Mouse (Mus musculus) mesoderm, embryonic 11.5 days (tissue): Measurements from ENCODE around the gene Lsp1.

Experiments
- DNase-seq: peaks from one replicate; pipeline ENCODE4 v3.0.0-alpha.2; 2012; ENCODE audit warnings: low read depth, low spot score

Lsp1 gene

DNA sequence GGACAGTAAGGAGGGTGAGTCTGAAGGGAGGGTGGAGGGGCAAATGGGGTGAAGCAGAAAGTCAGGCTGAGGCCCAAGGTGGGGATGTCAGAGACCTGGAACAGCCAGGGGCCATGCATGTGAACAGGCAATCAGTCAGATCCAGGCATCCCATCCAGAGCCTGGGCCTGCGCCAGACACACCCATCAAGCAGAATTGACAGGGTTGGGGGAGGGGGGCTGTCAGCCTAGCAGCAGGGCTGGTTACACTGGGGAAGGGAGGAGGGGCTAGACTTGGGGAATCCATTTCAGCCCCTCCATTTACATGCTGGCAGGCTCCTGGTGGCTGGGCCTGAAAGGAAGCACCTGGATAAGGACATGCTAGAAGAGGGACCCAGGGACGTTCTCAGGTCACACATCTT is 45.3 kb downstream of the Lsp1 start:
- DNase-seq: peak; percentile 63

DNA sequence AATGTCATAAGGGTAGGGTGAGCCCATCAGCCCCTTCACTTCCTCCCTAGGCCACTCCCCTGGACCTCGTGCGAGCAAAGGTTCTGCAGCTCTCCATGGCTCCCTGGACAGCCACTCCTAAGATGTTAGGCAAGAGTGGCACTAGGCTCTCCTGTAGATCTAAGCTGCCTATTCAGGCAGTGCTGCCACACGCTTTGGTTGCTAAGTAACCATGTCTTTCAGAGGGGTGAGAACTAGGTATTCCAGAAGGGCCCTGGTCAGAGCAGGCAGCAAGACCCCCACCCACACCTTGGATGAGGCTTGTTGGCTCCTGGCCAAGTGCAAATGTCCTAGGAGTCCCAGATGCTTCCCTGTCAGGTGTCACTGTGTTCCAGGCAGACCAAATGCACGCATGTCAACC is 45.9 kb downstream of the Lsp1 start:
- no peak for DNase-seq

- no peak for DNase-seq
Measured at GRCm38 (mm10) chr7:142507453-142507852, 46.8 kb downstream of the Lsp1 start.

DNA sequence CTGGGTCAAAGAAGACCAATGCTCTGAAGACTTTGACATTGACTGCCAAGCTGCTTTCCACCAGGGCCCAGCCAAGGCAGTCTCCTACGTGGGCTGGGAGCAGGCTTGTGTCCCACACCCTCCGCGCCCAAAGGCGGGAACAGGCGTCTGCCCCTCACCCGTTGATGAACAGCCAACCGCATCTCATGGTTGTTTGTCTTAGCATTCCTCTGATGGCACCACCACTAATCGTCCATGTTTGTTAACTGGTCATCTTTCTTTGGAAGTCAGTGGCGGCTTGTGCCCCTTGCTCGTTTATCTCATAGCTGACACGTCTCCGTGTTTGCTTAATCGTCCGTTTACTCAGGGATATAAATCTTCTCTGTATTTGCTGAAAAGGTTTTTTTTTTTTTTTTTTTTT is 48.9 kb downstream of the Lsp1 start:
- peak; percentile 84 for DNase-seq

- peak; percentile 84 for DNase-seq
Measured at GRCm38 (mm10) chr7:142510021-142510777, 49.6 kb downstream of the Lsp1 start.

GRCm38 (mm10) chr7:142514048-142514447 is 53.4 kb downstream of the Lsp1 start:
- DNase-seq: no peak

DNA sequence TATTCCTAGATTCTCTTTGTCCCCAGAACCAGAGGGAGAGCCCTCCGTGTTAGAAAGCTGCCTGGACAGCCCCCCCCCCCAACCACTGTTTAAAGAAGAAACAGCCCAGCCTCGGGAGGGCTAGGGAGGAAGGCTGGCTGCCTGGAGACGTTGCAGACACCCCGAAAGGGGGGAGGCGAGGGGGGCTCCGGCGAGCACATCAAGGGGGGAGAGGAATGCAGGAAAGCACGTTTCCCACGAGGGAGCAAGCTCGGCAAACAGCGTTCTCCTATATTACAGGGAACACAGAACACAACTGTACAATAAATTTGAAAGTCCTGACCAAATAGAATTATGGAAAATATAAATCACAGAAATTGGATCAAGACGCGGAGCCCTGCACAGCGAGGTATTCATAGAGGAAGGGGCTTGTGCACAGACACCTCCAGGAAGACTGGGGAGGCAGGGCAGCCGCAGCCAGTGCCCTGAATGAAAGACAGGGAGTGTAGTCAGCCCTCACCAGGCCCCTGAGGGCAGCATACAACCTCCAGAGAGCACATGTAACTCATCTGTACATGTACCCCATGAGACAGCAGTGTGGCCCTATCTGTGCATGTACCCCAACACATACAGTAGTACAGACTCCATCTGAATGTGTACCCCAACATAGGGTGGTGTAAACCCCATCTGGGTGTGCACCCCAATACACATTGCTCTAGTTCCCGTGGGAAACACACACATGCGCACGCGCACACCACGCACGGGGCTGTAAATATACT is 55.8 kb downstream of the Lsp1 start:
- DNase-seq: peak; percentile 75

- DNase-seq: no peak
Measured at GRCm38 (mm10) chr7:142517531-142517930, 56.9 kb downstream of the Lsp1 start.

GRCm38 (mm10) chr7:142520331-142520730 is 59.7 kb downstream of the Lsp1 start:
- no peak for DNase-seq

DNA sequence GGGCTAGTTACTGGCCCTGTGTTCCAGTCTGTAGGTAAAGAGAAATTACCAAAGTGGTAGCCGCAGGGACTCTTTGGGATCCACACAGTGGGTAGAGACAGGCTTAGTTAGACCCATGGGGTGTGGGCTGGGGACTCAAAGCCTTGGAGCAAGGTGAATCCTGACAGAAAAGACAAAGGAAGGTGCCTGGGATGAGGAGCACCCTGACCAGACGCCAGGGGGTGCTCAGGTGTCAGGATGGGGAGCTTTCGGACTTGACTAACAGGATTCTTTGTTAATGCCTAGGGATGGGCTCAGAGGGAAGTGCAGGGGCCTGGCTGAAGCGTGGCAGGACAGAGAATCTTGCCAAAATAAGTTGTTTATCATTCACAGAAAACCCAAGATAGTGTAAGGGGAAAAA is 61.7 kb downstream of the Lsp1 start:
- no peak for DNase-seq

- DNase-seq: peak; percentile 71
Measured at GRCm38 (mm10) chr7:142523200-142523990, 62.8 kb downstream of the Lsp1 start.

DNA sequence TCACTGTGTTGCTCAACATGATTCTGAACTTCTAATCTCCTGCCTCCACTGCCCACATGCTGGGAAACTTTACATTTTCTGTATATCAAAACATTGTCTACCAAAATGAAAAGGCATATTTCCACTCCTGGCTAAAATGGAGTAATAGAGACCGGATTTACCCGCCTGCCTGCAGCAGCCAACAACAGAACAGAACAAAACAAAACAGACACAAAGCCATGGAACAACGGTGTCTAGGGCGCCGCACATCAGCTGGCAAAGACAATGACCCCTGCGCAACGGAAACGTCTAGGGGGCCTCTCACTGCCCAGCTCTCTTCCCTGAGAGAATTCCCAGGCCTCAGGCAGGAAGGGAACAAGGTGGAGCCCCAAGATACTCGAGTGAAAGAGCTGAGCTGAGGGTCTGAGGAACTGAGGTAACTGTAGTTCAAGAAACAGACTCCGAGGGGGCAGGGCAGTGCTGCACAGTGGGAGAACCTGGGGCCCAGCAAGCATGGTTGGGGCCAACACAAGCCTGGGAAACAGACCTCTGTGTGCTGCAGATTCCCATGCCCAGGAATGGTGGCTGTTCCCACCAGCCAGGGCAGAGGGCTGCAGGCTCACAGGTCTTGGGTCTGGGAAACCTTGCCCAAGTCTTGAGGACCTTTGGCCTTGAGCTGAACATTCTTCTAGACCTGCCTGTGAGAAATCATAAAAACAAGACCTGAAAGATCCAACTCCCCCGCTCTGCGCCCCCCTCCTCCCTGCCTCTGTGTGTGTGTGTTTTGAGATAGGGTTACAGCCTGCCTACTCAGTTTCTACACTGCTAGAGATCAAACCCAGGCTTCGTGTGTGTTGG is 65.0 kb downstream of the Lsp1 start:
- DNase-seq: no peak

- DNase-seq: no peak
Measured at GRCm38 (mm10) chr7:142529350-142529749, 68.7 kb downstream of the Lsp1 start.

GRCm38 (mm10) chr7:142531973-142532521 is 71.4 kb downstream of the Lsp1 start:
- no peak for DNase-seq

GRCm38 (mm10) chr7:142532671-142533058 is 72.1 kb downstream of the Lsp1 start, which contains the start of gene Mrpl23:
Mrpl23 (plus strand) TSS chr7:142532686.
- no peak for DNase-seq

DNA sequence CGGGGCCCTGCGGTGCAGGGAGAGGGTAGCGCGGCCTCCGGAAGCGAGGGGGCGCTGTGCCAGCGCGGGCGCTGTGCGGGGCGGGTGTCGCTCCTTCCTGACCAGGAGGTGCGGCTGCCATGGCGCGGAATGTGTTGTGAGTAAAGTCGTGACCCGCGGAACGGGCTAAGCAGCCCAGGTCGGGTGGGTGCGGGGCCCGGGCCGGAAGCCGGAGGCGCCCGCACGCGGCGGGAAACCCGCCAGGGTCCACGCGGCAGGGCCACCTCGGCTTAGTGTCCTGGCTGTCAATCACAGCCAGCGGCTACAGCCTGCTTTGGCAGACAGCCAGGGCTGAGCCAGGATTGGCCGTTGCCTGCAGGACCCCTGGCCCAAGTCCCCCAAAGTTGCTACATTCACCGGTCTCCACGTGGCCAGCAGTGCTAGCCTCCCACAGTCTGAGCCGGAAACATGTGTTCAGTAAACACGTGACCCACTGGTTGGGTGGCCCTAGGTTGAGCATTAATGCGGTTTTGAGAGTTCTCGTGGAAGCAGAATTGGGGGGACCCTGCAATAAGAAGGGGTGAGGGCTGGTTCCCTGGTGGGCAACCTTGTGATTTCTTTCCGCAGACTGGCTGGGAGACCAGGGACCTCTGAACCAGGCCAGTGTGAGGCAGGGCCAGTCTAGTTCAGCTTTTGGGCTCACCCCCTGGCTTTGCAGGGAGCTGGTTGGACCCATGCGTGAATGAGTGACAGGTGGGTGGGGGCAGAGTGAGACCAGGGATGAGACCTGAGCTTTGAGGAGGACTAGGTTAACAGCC is 72.6 kb downstream of the Lsp1 start:
- peak; percentile 91 for DNase-seq

DNA sequence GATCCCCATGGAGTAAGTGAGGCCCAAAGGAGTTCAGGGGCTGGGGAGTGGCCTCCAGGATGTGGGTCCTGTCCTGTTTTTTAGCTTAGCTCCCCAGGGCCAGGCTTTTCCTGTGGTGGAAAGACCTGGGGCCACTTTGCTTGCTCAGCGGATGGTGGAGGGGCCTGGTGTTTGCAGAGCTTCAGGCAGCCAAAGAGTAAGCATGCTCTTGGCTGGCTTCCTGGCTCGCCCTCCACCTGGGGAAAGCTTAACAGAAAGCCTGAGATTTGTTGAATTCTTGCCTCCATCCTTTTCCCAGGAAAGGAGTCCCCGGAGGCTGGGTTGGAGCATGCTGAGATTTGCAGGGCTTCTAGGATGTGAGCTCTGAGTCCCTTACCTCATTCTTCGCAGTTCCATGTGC is 74.5 kb downstream of the Lsp1 start:
- DNase-seq: no peak

DNA sequence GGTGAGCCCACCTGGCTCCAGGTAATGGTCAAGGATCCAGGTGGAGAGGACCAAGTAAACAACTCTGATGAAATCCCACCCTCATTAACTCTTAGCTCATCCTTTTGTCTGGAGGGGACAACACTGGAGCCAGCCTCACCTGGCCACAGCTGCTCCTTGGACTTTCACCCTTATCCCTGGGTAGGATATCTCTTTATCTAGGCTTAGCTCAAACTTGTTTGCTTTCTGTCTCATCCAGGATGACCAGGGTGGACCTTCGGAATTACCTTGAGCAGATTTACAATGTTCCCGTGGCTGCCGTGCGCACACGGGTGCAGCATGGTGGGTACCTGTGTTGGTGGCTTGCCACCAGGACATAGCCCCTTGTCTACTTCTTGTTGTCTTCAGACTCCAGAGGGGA is 75.2 kb downstream of the Lsp1 start:
- no peak for DNase-seq

DNA sequence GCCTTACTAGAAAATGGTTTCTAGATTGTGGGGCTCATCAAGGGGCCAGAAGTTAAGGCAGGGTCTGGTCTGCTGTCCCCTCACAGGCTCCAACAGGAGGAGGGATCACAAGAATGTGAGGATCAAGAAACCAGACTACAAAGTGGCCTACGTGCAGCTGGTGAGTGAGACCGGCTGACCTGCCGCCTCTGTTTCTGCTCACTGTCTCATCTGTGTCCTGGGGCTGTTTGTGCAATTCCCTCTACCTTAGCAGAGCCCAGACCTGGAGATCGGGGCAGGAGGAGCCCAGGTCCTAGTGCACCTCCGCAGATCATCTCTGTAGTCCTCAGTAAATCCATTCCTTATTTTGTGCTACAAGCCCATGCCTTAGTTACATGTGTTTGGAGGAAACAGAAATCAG is 76.6 kb downstream of the Lsp1 start:
- no peak for DNase-seq

- DNase-seq: peak; percentile 89
Measured at GRCm38 (mm10) chr7:142537879-142538278, 77.3 kb downstream of the Lsp1 start.
